Mouse (Mus musculus) liver, adult 2 months (tissue): ENCODE results near the gene Ypel1.

Experiments used
- CTCF ChIP-seq: fragments of 200-500 bp; IDR thresholded peaks from 2 replicates; pipeline ENCODE4 v1.5.1; 2011; ENCODE audit warnings: low read depth, low read length, control low read depth
- POLR2A ChIP-seq: fragments of 200-500 bp; IDR thresholded peaks from 2 replicates; pipeline ENCODE4 v1.6.1; 2011; ENCODE audit warnings: low read length, control low read depth; ENCODE audit not compliant: insufficient read depth; ENCODE audit errors: extremely low read depth

- TF ChIP-seq CTCF = no peak
- no peak for TF ChIP-seq POLR2A
Observed at GRCm38 (mm10) chr16:17070716-17071115, 1.2 kb downstream of the Ypel1 start.
